Mouse (Mus musculus) stomach, postnatal 0 days (tissue): Measurements from ENCODE around the gene Ilf2.

Experiments
- CTCF ChIP-seq: IDR thresholded peaks from 2 replicates; pipeline ENCODE4 v1.5.1; 2016; ENCODE audit warnings: antibody characterized with exemption, low read depth, mild to moderate bottlenecking, moderate library complexity
- EP300 ChIP-seq: optimal IDR thresholded peaks from 2 replicates; pipeline ENCODE3; 2016; ENCODE audit warnings: antibody characterized with exemption

GRCm38 (mm10) chr3:90475831-90476611, at the start of gene Ilf2:
- TF ChIP-seq CTCF (peak; percentile 68), EP300 (peak; percentile 95)
